Mouse (Mus musculus) brain, embryonic 14.5 days (tissue): ENCODE data around the gene Palld. TPM values are rescaled to one million over a fixed set of nuclear protein-coding genes. Genes with fewer than 3 reads are reported as not detected.

ENCODE experiments used
- DNase-seq: peaks from one replicate; pipeline ENCODE4 v3.0.0-alpha.2; 2011; ENCODE audit warnings: low read depth
- CTCF ChIP-seq: fragments of 200-500 bp; IDR thresholded peaks from 2 replicates; pipeline ENCODE4 v1.5.1; 2012; ENCODE audit warnings: inconsistent platforms, mild to moderate bottlenecking, moderate library complexity, borderline replicate concordance; ENCODE audit not compliant: insufficient read depth, insufficient read length; ENCODE audit errors: extremely low read depth
- POLR2A ChIP-seq: fragments of 200-500 bp; IDR thresholded peaks from 2 replicates; pipeline ENCODE4 v1.6.1; 2012; ENCODE audit warnings: mild to moderate bottlenecking, inconsistent platforms, borderline replicate concordance; ENCODE audit not compliant: poor library complexity, insufficient read depth, insufficient read length, severe bottlenecking; ENCODE audit errors: extremely low read depth
- polyA plus RNA-seq: library from polyadenylated mRNA; depleted of rRNA; stranded (reverse); fragments of >200 nt; gene quantifications from 2 replicates; pipeline ENCODE4 v1.2.3, GENCODE M21; 2012

Palld gene
- polyA plus RNA-seq, 1 experiment = 16.4 TPM

DNA sequence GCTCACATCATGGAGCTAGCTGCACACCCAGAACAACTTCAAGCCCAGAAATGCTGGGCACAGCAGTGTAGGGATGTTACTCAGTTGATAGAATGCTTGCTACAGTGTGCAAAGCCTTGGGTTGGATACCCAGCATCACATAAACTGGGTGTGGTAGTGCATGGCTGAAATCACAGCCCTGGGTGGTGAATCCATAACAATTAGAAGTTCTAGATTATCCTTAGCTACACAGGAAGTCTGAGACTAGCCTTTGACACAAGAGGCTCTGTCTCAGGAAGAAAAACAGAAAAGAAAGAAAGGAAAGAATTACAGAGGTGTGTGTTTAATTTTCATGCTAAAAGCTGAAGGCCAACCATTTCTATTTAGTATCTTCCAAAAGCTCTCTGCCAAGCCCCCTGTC is 231.3 kb downstream of the Palld start:
- DNase-seq = no peak
- no peak for TF ChIP-seq POLR2A
- no peak for TF ChIP-seq CTCF

DNA sequence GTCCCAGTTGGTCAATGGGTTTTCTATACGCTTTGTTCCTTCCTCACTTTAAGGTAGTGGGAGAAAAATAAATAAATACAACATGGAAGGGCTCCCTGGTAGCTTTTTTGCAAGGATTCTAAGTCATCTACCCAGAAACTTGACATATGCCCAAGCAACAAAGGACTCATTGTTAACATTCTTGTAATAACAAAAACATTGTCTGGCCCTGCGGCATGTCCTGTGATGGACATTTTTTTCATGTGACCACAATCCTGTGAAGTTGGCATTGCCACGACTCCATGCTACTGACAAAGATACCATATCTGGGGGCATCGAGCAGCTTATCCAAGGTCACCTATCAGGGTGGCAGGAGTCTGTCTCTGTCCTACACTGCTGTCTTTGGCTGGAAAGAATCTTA is 232.1 kb downstream of the Palld start:
- no peak for DNase-seq
- no peak for TF ChIP-seq POLR2A
- no peak for TF ChIP-seq CTCF

DNA sequence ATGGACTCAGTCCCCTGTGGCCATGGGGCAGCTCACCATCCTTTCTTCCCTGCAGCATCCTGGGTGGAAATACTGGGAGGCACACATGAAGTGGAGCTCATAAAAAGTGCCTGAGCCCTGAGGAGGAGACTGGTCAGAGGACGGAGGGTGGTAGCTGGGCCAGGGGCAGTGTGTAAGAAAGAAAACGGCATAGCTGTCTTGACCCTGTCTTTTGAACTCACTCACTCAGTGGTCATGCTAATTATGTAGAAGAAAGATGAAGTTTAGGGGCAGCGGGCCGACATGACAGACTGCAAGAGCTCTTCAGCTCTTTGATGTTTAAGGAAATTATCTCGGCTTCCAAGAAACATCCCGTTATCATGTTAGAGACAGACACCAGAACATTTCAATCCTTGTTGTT is 235.6 kb downstream of the Palld start:
- TF ChIP-seq POLR2A = no peak
- no peak for TF ChIP-seq CTCF
- no peak for DNase-seq

DNA sequence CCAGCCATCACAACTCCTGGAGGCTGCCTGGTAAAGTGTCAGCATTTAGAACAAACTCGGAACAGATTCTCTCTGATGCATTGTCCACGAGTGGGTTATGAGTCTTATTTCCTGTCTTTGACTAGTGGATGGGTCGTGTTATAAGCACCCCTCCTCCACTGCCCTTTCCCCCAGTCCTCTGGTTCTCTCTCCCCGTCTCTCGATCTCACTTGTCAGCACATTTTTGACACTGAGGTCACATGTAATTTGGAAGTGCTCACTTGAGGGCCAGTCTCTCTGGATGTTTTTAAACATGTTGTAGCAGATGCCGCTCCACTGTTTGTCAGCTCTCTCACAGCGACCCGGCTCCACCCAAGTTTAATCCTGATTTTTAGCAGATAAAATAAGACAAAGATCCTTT is 237.5 kb downstream of the Palld start:
- no peak for TF ChIP-seq POLR2A
- no peak for TF ChIP-seq CTCF

DNA sequence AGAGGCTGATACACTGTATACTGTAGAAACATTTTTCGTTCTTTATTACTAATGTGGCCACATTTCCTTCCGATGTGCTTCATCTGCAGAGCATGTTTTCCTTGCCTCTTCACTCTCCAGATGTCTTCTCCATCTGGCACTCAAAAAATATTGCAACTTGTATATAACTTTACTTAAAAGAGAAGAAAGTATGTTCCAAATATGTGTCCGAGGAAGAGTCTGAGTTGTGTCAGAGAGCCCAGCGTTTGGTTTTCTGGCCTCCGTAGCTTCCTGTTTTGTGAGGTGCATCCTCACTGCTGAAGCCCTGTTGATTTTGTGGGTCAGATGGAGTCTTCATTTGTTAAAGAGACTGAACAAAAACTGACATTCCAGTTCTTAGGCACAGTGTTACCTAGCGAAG is 238.3 kb downstream of the Palld start:
- TF ChIP-seq POLR2A (no peak), CTCF (no peak)
- no peak for DNase-seq

More for the DNA sequence above, 237.5 kb downstream of the Palld start:
- DNase-seq = no peak

DNA sequence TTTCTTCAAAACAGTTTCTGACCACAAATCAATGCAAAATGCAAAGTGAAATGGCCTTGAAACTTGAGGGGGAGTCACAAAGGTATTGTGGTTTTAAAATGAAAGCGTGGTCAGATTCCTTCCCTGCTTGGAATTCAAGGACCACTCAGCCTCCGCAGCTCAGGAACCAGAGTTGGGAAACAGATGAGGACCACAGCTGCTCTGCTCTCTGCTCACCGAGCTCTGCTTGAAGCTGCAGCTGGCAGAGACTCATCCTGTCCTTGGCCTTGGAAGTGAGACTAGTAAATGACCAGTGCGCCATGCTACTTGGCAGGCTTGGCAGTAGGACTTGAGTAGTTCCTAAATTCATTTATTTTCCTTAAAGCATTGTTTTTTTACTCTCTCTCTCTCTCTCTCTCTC is 239.7 kb downstream of the Palld start:
- TF ChIP-seq CTCF = no peak
- DNase-seq = no peak

DNA sequence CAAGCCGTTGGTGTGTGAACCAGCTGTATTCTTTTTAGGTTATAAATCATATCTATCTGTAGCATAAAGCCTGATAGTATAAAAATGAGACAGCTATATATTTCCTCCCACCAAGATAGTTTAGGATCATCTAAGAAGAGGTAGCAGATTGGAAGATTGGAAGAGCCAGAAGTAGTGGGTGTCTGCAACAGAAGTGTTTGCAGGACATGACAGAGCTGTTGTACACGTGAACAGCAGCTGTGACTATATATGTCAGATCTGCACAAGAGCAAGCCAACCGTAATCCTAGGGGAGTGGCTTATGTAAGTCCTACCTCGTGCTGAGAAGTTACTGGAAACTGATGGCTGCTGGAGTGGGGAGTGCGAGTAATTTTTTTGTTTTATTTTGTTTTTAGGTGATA is 240.9 kb downstream of the Palld start:
- no peak for DNase-seq
- no peak for TF ChIP-seq POLR2A
- TF ChIP-seq CTCF = no peak

DNA sequence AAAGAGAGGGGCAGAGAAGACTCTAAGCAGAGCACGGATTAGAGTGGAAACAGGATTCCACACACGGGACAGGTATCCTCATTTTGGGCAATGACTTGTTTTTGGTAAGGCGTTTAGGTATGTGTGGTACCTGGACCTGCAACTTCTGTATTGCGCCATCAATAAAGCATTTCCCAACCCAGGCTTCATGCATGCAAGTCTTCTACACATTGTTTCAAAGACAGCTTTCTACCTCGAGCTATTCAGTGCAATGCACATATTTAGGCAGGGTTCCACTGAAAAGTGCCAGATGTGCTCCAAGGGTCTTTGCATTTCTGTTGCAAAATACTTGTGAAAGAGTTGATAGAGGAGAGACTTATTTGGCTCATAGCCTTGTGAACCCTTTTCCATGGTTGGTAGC is 241.5 kb downstream of the Palld start:
- DNase-seq = no peak
- no peak for TF ChIP-seq CTCF
- no peak for TF ChIP-seq POLR2A

DNA sequence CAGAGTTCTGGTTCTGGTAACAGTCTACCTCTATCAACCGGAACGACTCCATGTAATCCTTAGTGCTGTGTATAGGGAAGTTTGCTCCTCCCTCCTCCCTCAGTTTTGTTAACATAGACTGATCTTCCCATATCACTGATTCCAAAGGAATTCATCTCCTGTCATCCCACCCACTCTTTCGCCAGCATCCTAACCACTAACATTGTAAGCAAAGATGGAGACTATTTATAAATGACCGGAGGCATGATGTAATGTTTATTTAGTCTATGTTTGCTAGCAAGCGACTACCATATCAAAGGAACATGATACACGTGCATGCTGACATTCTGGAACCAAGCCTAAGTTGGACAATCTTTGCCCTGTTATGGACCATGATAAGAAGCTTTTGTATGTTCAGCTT is 250.5 kb downstream of the Palld start:
- no peak for TF ChIP-seq CTCF
- TF ChIP-seq POLR2A = no peak
- no peak for DNase-seq

DNA sequence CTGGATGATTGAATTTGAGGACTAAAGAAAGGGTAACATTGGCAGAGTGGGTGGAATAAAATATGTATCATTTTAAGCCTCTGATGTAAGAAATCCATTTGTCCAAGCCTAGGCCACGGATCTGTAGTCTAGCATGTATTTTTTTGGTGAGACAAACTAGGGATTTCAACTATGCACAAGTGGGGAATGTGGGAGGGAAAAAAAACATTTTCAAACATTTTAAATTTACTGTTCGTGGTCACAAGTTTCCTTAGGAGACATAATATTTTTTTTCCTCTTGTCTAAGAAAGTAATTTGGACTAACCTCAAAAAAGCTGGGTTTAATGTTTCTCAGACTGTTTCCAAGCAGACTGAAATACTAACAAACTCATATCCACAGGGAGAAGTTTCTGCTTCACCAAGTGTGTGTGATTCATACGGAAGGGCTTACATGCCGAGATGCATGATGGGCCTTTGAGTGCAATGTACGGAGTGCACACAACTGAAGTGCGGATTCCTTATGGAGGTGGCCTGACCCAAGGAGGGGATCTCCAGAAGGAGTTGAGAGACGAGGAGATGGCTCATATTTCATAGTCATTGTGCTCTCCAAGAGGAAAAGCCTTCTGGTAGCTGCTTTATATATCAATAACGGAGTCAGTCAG is 256.2 kb downstream of the Palld start:
- DNase-seq = no peak
- no peak for TF ChIP-seq CTCF
- no peak for TF ChIP-seq POLR2A

DNA sequence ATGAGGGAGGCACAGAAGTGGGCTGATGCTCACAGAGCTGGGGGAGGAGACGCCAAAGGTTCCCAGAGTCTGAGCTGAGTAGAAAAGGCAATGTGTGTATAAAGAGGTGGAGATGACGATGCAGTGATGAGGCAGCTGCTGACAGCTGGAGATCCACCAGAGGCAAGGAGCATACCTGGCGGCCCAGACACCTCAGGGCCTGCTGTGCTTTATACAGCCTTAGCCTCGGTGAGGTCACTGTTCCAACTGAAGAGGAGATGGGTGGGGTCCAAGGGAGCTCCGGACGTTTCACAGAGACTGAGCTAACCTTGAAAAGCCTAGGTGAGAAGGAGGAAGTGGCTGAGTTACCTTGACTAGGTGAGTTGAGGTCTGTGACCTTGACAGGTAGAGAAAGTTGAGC is 256.8 kb downstream of the Palld start:
- no peak for DNase-seq
- no peak for TF ChIP-seq POLR2A
- TF ChIP-seq CTCF = no peak

DNA sequence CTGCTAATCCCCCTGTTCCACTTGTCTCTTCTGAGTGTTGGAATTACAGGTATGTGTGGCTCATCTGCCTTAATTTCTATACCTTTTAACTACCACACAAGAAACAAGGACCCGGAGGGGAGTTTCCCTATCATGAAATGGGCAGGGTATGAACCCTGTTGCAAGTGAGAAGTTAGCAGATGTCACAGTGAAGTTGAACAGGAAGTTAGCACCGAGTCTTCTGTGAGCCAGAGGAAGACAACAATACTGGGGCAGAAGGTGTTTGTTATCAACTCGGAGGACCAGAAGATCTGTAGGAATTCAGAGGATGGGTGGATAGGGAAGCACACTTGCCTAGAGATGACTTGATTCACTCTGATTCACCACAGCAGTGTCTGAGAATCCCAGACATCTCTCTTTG is 259.3 kb downstream of the Palld start:
- no peak for TF ChIP-seq POLR2A
- no peak for TF ChIP-seq CTCF
- DNase-seq = no peak
